22 mouse cellular contexts compared by ENCODE assay signal in the genomic region with DNA sequence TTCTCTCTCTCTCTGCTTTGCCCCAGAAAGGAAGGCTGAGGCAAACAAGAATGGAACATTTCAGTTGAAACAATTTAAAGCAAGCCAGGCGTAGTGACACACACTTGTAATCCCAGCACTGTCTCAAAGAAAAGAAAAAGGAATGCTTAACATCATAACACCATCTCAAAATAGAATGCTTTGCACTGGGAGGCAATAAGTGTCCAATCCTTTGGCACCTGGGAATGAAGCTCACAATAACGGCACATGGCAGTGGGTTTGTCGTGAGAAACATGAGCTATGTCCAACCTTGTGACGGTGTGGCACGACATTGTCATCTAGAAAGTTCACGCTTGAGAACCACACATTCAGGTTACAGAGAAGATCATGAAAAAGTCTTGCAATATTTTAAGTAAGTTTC.
DNase-seq lines count a peak whose midpoint lies in the region; ATAC-seq and TF ChIP-seq lines count a peak whose summit lies in the region.
"Had no signal": no experiment of that assay in that cellular context is flagged by ENCODE, and none has a peak within 500 bp of the region (broad histone marks: within the 10 kb centered on the region; RNA-seq: fewer than 3 reads in every experiment).

No protein-coding gene starts in this region.

- no peaks in the 10 kb centered on the region for H3K36me3 ChIP-seq in forebrain, embryonic 11.5 days (ENCODE audit: control insufficient read depth, insufficient read depth, low read length)
- no peaks in the 10 kb centered on the region; the same call in 1 of the 2 replicates for H3K36me3 ChIP-seq in forebrain, embryonic 14.5 days (ENCODE audit: control insufficient read depth, insufficient read depth, low read length)
- no peaks in the 10 kb centered on the region for H3K36me3 ChIP-seq in heart, embryonic 13.5 days
- H3K36me3 ChIP-seq: limb, embryonic 13.5 days; liver, embryonic 13.5 days; neural tube, embryonic 15.5 days had no signal

- ATAC-seq in forebrain, embryonic 11.5 days (replicated peaks; ENCODE audit: low FRiP score), result no peak
- ATAC-seq in forebrain, embryonic 14.5 days, result no peak
- no peak for ATAC-seq in heart, embryonic 13.5 days (ENCODE audit: extremely low read depth, insufficient number of reproducible peaks, low FRiP score, low TSS enrichment)
- ATAC-seq: CD4-positive, CD25-positive, alpha-beta regulatory T cell, adult 4 months; inflammation-experienced regulatory T-cells, adult 6 months; Patski had no signal

- peaks cover 19% of the 10 kb centered on the region for H3K4me1 ChIP-seq in forebrain, embryonic 11.5 days (replicated peaks; ENCODE audit: control insufficient read depth, insufficient read depth, low read length)
- peaks cover 7% of the 10 kb centered on the region for H3K4me1 ChIP-seq in forebrain, embryonic 14.5 days (ENCODE audit: control insufficient read depth, insufficient read depth, low read length)
- peaks cover 27% of the 10 kb centered on the region for H3K4me1 ChIP-seq in heart, embryonic 13.5 days
- H3K4me1 ChIP-seq: liver, embryonic 13.5 days; neural tube, embryonic 15.5 days had no signal

- no peak for TF ChIP-seq CTCF in layer of hippocampus, adult 2 months (conservative IDR thresholded peaks at IDR 0.05)

- peak overlapping the region; percentile 62; the same call in 1 of the 2 replicates for H3K27ac ChIP-seq in forebrain, embryonic 11.5 days (ENCODE audit: low read depth, low read length)
- no peak overlapping the region for H3K27ac ChIP-seq in forebrain, embryonic 14.5 days (ENCODE audit: low read depth, low read length)
- peak overlapping the region; percentile 81; the same call in 1 of the 2 replicates for H3K27ac ChIP-seq in heart, embryonic 13.5 days (replicated peaks)
- peak overlapping the region; percentile 79 for H3K27ac ChIP-seq in layer of hippocampus, adult 2 months
- H3K27ac ChIP-seq: limb, embryonic 13.5 days; liver, embryonic 13.5 days had no signal

- no peak for DNase-seq in forebrain, embryonic 11.5 days (ENCODE audit: low spot score)
- no peak for DNase-seq in forebrain, embryonic 14.5 days (ENCODE audit: low spot score)
- no peak for DNase-seq in heart, adult 9 months (ENCODE audit: low spot score in 2 of 2)
- DNase-seq in layer of hippocampus, adult 2 months (ENCODE audit: low spot score in 2 of 2), result no peak
- no peak for DNase-seq in layer of hippocampus, postnatal 25 days (ENCODE audit: extremely low spot score in 1 of 2, low spot score in 1 of 2)
- peak; percentile 18 for DNase-seq in right cerebral cortex, adult 18-20 months
- DNase-seq in right cerebral cortex, postnatal 14 days, result no peak
- DNase-seq: adrenal gland, adult 8-10 months; cerebellum, adult 9-10 months; gastrocnemius, postnatal 25 days; kidney, adult 2 months; kidney, postnatal 10 days; liver, embryonic 13.5 days; lung, postnatal 36 days had no signal

- 78% methylated on average over 6 of the region's 6 CpGs for WGBS in forebrain, embryonic 11.5 days
- 82% methylated on average over 6 of the region's 6 CpGs for WGBS in forebrain, embryonic 14.5 days
- WGBS in heart, embryonic 13.5 days, result 68% methylated on average over 6 of the region's 6 CpGs

- no peaks in the 10 kb centered on the region for H3K9me3 ChIP-seq in forebrain, embryonic 11.5 days (ENCODE audit: control insufficient read depth, low read length)
- no peaks in the 10 kb centered on the region for H3K9me3 ChIP-seq in forebrain, embryonic 14.5 days (replicated peaks; ENCODE audit: control insufficient read depth, low read length)
- no peaks in the 10 kb centered on the region for H3K9me3 ChIP-seq in heart, embryonic 13.5 days
- H3K9me3 ChIP-seq: limb, embryonic 13.5 days; liver, embryonic 13.5 days; neural tube, embryonic 15.5 days had no signal

- H3K4me2 ChIP-seq in forebrain, embryonic 11.5 days (ENCODE audit: low read depth, low read length, severe bottlenecking), result no peak overlapping the region
- no peak overlapping the region for H3K4me2 ChIP-seq in forebrain, embryonic 14.5 days (ENCODE audit: low read length)
- peak overlapping the region; percentile 63 for H3K4me2 ChIP-seq in heart, embryonic 13.5 days
- H3K4me2 ChIP-seq: limb, embryonic 13.5 days; liver, embryonic 13.5 days; neural tube, embryonic 15.5 days had no signal

- no peak overlapping the region for H3K9ac ChIP-seq in forebrain, embryonic 11.5 days (ENCODE audit: low read length)
- H3K9ac ChIP-seq in forebrain, embryonic 14.5 days (ENCODE audit: low read length), result no peak overlapping the region
- 0 out of 2 replicates have a peak overlapping the region, but pooled peaks have one; percentile 67 for H3K9ac ChIP-seq in heart, embryonic 13.5 days
- H3K9ac ChIP-seq: limb, embryonic 13.5 days; liver, embryonic 13.5 days; lung, embryonic 14.5 days; neural tube, embryonic 15.5 days had no signal

- H3K27me3 ChIP-seq in forebrain, embryonic 11.5 days (ENCODE audit: control insufficient read depth, insufficient read depth, low read length), result no peaks in the 10 kb centered on the region
- no peaks in the 10 kb centered on the region for H3K27me3 ChIP-seq in forebrain, embryonic 14.5 days (replicated peaks; ENCODE audit: control insufficient read depth, insufficient read depth, low read length)
- H3K27me3 ChIP-seq in heart, embryonic 13.5 days (replicated peaks), result no peaks in the 10 kb centered on the region
- H3K27me3 ChIP-seq: limb, embryonic 13.5 days; liver, embryonic 13.5 days; neural tube, embryonic 15.5 days had no signal

- H3K4me3 ChIP-seq in forebrain, embryonic 11.5 days (ENCODE audit: low read depth, low read length), result no peak overlapping the region
- H3K4me3 ChIP-seq in forebrain, embryonic 14.5 days (ENCODE audit: low read depth, low read length), result no peak overlapping the region
- H3K4me3 ChIP-seq in heart, embryonic 13.5 days, result peak overlapping the region; percentile 42
- H3K4me3 ChIP-seq in layer of hippocampus, adult 2 months, result peak overlapping the region; percentile 26
- H3K4me3 ChIP-seq: erythroblast, embryonic 14.5 days; limb, embryonic 13.5 days; liver, embryonic 13.5 days; neural tube, embryonic 15.5 days had no signal

Comparison
In these comparisons a context has a peak if more than half of its experiments do, and no peak if none do; other contexts are left out.
1. H3K4me3 ChIP-seq: peak in heart, embryonic 13.5 days (single experiment) and layer of hippocampus, adult 2 months (single experiment); none in forebrain, embryonic 11.5 days (single experiment) and forebrain, embryonic 14.5 days (single experiment).